Mouse (Mus musculus): Measurements from ENCODE around the gene Lzts3. TPM values are rescaled to one million over a fixed set of nuclear protein-coding genes. Genes with fewer than 3 reads are reported as not detected.

The Lzts3 gene
- polyA plus RNA-seq (2014; fragmentation: Illumina TruSeq; extraction: RNeasy Lipid Tissue Mini Kit (QIAGEN cat#74804); ENCODE audit: low read depth, low replicate concordance): 6.1 TPM

DNA sequence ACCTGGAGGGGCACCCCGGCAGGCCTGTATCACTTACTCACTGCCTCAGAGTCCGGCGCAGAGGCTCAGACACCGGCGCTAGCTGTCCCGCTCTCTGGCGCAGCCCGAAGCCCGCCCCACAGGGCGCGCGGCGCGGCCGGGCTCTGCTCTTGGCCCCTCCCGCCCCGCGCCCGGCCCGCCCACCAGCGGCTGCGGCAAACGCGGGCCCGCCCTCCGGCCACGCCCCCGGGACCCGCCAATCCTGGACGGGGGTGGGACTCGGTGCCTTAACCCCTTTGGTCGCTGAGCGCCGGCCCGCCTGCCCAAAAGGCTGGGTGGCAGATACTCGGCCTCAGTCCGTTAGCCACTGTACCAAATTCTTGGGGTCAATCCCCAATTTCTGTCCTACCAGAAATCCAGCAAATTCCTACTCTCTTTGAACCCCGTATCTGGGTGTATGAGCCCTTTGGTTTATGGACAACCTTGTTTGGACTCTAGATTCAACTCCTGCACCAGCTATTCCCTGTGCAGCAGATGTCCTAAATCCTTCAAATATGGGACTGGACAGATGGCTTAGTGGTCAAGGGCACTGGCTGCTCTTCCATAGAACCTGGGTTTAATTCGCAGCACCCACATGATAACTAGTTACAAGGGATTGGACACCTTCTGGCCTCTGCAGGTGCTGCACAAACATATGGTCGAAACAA is at the start of gene Lzts3:
Gene Lzts3, minus strand, starts transcription at position 120 of the 686 bp plus-strand sequence.

DNA sequence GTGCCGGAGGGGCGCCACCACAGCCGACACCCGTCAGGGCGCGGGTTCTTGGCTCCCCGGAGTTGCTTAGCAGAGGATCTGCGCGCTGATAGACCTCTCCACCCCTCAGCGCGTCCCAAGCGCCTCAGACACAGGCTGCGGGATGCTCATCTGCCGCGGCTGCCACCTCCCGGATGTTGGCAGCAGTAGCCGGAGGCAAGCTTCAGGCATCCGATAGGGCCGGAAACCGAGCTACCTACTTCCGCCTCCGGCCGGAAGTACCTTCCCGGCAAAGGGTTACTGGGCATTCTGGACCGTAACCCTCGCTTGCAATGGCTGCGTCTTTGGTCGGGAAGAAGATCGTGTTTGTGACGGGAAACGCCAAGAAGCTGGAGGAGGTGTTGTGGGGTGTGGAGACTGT is 25.0 kb upstream of the Lzts3 start, which contains the start of gene Itpa:
Gene Itpa, plus strand, starts transcription at position 52 of the 400 bp plus-strand sequence.

GRCm38 (mm10) chr2:130664102-130664701 is 21.6 kb upstream of the Lzts3 start, which contains the start of gene Ddrgk1:
Ddrgk1 (minus strand) TSS chr2:130664659.

GRCm38 (mm10) chr2:130629839-130630203 is 12.8 kb downstream of the Lzts3 start, which contains the start of the genes Fastkd5 and Ubox5:
Fastkd5 (minus strand) TSS chr2:130630027.
Ubox5 (minus strand) TSS chr2:130630038.

Other genes starting within 250 kb of the Lzts3 start
- gene Cpxm1, start 245.2 kb downstream of the Lzts3 start, polyA plus RNA-seq (2014; fragmentation: Illumina TruSeq; extraction: RNeasy Lipid Tissue Mini Kit (QIAGEN cat#74804); ENCODE audit: low read depth, low replicate concordance): 9.0 TPM
- gene Gm28372, start 237.6 kb downstream of the Lzts3 start, polyA plus RNA-seq (2014; fragmentation: Illumina TruSeq; extraction: RNeasy Lipid Tissue Mini Kit (QIAGEN cat#74804); ENCODE audit: low read depth, low replicate concordance): not detected
- gene 1700020A23Rik, start 237.5 kb downstream of the Lzts3 start, polyA plus RNA-seq (2014; fragmentation: Illumina TruSeq; extraction: RNeasy Lipid Tissue Mini Kit (QIAGEN cat#74804); ENCODE audit: low read depth, low replicate concordance): not detected
- not detected for gene Tmem239, start 236.3 kb downstream of the Lzts3 start, polyA plus RNA-seq (2014; fragmentation: Illumina TruSeq; extraction: RNeasy Lipid Tissue Mini Kit (QIAGEN cat#74804); ENCODE audit: low read depth, low replicate concordance)
- 35.1 TPM for gene Vps16, start 218.5 kb downstream of the Lzts3 start, polyA plus RNA-seq (2014; fragmentation: Illumina TruSeq; extraction: RNeasy Lipid Tissue Mini Kit (QIAGEN cat#74804); ENCODE audit: low read depth, low replicate concordance)
- 7.9 TPM for gene Pced1a, start 218.1 kb downstream of the Lzts3 start, polyA plus RNA-seq (2014; fragmentation: Illumina TruSeq; extraction: RNeasy Lipid Tissue Mini Kit (QIAGEN cat#74804); ENCODE audit: low read depth, low replicate concordance)
- gene Ptpra, start 192.5 kb downstream of the Lzts3 start, polyA plus RNA-seq (2014; fragmentation: Illumina TruSeq; extraction: RNeasy Lipid Tissue Mini Kit (QIAGEN cat#74804); ENCODE audit: low read depth, low replicate concordance): 38.9 TPM
- 38.3 TPM for gene Mrps26, start 79.1 kb downstream of the Lzts3 start, polyA plus RNA-seq (2014; fragmentation: Illumina TruSeq; extraction: RNeasy Lipid Tissue Mini Kit (QIAGEN cat#74804); ENCODE audit: low read depth, low replicate concordance)
- gene Oxt, start 66.6 kb downstream of the Lzts3 start, polyA plus RNA-seq (2014; fragmentation: Illumina TruSeq; extraction: RNeasy Lipid Tissue Mini Kit (QIAGEN cat#74804); ENCODE audit: low read depth, low replicate concordance): not detected
- gene Avp, start 60.2 kb downstream of the Lzts3 start, polyA plus RNA-seq (2014; fragmentation: Illumina TruSeq; extraction: RNeasy Lipid Tissue Mini Kit (QIAGEN cat#74804); ENCODE audit: low read depth, low replicate concordance): not detected
- gene Fastkd5, start 12.8 kb downstream of the Lzts3 start, polyA plus RNA-seq (2014; fragmentation: Illumina TruSeq; extraction: RNeasy Lipid Tissue Mini Kit (QIAGEN cat#74804); ENCODE audit: low read depth, low replicate concordance): 7.6 TPM
- 4.2 TPM for gene Ubox5, start 12.8 kb downstream of the Lzts3 start, polyA plus RNA-seq (2014; fragmentation: Illumina TruSeq; extraction: RNeasy Lipid Tissue Mini Kit (QIAGEN cat#74804); ENCODE audit: low read depth, low replicate concordance)
- 105 TPM for gene Ddrgk1, start 21.9 kb upstream of the Lzts3 start, polyA plus RNA-seq (2014; fragmentation: Illumina TruSeq; extraction: RNeasy Lipid Tissue Mini Kit (QIAGEN cat#74804); ENCODE audit: low read depth, low replicate concordance)
- gene Itpa, start 24.8 kb upstream of the Lzts3 start, polyA plus RNA-seq (2014; fragmentation: Illumina TruSeq; extraction: RNeasy Lipid Tissue Mini Kit (QIAGEN cat#74804); ENCODE audit: low read depth, low replicate concordance): 40.9 TPM
- gene Slc4a11, start 54.7 kb upstream of the Lzts3 start, polyA plus RNA-seq (2014; fragmentation: Illumina TruSeq; extraction: RNeasy Lipid Tissue Mini Kit (QIAGEN cat#74804); ENCODE audit: low read depth, low replicate concordance): not detected